Mouse (Mus musculus) spleen, adult 2 months (tissue): ENCODE results near the gene Vapb.

Source experiments
- CTCF ChIP-seq: fragments of 200-500 bp; IDR thresholded peaks from 2 replicates; pipeline ENCODE4 v1.5.1; 2011; ENCODE audit warnings: mild to moderate bottlenecking, inconsistent platforms; ENCODE audit not compliant: insufficient read depth, insufficient read length, insufficient replicate concordance; ENCODE audit errors: extremely low read depth
- POLR2A ChIP-seq: fragments of 200-500 bp; IDR thresholded peaks from 2 replicates; pipeline ENCODE4 v1.6.1; 2011; ENCODE audit warnings: low read depth, low read length, inconsistent platforms

DNA sequence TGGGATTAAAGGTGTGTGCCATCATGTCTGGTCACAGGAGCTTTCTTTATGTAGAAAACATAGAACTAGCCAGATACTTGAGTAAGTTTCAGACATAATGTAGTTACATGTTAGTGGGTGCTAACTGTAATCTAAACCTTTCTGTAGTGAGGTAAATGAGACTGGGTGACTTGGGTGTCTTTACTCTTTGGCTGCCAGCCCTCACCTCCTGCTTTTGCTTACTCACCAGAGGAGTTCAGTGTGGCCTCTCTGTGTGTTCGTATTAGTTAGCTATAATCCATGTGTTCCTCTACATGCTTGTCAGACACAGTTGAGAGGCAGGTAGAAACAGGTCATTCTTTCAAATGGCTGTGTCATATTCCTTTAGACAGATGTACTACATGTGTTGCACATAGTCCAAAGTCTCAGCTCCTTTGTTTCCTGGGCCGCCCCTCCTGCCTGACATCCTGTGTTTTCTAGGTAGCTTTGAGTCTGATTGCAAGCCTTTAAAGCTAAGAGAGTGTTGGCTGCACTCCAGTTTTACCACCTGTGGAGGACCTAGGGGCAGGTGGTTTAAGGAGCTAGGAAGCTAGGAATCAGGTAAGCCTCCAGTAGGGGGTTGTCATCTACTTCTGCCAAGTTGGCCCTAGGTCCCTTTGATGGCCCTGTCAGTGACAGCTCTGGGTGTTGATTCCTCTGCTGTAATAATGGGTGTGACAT, 11.8 kb downstream of the Vapb start:
- TF ChIP-seq POLR2A (no peak), CTCF (no peak)
